Mouse (Mus musculus) B cell, adult 62 days (primary cell): ENCODE results near the gene Rbm14. TPM values are rescaled to one million over a fixed set of nuclear protein-coding genes. Genes with fewer than 3 reads are reported as not detected.

ENCODE experiments used
- total RNA-seq: library from RNA; stranded (reverse); gene quantifications from 4 replicates; pipeline ENCODE4 v1.2.4, GENCODE M21; 2023

Gene Rbm14
- total RNA-seq, result 62.0 to 86.9 TPM (median 81.9 TPM) in 4 replicates

DNA sequence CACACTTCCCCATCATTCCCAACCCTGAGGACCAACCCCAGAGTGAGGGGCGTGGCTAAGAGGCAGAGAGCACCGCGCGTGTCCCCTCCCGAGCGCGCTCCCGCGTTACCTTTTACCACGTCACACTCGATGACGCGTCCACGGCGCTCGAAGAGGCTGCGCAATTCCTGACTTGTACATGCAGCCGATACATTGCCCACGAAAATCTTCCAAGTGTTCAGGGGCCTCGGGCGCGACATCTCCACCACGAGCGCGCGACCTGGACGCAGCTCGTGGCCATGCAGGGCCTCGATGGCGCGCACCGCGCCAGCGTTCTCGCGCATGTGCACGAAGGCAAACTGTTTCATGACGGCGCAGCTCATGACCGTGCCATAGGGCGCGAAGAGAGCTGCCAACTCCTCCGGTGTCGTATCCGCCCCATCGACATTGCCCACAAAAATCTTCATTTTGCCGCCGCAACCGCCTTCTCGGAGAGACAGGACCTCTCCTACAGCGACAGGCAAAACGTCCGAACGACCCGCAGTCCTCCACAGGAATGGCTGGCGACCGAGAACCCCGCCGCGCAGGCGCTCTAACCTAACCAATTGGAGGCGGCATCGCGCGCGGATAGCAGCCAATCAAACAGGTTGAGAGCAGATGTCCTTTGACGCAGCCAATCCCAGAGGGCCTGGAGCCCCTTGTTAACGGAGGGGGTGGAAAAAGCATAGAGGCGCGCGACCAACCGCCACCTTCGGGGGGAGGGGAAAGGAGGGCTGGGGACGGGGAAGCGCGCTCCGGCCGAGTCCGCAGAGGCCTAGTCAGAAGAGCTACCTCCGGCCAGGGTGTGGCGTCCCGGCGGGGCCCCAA lies at the start of gene Rbm14, which contains the start of gene Gm21992:
Gene Rbm14, minus strand, starts transcription at position 572 of the 846 bp plus-strand sequence.
Gene Gm21992, minus strand, starts transcription at position 550 of the 846 bp plus-strand sequence.

DNA sequence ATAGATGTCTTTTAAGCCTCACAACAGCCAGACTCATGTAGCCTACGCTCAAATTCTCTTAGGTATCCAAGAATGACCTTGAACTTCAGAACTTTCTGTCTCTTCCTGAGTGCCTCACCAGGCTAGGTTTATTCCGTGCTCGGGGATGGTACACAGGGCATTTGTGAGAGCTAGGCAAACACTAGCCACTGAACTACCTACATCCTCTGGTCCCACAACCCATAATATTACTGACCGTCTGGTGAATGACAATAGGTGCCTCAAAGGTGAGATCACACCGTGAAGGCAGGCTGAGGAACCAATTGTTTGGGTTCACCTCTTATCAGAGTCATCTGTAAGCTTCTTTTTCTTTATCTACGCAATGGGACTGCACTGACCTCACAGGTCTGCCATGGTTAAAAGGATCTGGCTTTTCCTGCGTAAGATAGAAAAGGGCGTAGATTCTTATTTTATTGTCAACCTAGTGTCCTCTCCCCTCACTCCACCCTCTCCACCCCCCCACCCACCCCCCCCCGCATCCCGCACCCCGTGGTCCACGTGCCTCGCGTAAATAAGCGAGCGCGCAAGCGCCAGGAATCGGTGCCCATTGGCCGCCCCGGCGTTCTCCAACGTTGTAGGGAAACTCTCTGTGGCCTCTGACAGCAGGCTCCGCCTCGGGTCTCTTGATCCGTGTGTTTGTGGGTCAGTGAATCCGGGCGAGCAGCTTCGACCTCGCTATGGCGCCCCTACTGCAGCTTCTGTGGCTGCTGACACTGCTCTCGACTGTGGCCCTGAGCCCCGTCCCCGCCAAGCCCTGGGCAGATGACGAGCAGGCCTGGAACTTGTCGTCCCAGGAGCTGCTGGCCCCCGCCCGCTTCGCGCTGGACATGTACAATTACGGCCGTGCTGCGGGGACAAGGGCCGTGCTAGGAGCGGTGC lies 43.4 kb upstream of the Rbm14 start, which contains the start of gene Ctsf:
Gene Ctsf, plus strand, starts transcription at position 579 of the 918 bp plus-strand sequence.

DNA sequence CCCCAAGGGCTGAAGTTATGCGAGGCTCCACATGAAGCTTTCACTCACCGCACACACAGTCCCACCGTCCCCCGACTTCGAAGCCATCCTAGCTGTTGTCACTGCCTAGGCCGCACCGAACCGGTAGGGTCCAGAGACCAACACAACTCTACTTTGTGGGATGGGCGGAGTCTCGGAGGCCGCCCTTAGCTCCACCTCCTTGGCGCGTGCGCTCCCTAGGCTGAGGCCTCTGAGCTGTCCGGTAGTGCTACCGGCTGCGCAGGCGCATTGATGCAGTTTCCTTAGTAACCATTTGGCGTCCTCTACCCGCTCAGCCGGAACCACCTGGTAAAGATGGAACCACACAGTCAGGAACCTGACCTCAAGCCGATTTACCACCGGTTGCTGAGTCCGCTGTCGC lies 27.7 kb upstream of the Rbm14 start, which contains the start of the genes Ccs and Ccdc87:
Gene Ccs, minus strand, starts transcription at position 184 of the 400 bp plus-strand sequence.
Gene Ccdc87, plus strand, starts transcription at position 218 of the 400 bp plus-strand sequence.

DNA sequence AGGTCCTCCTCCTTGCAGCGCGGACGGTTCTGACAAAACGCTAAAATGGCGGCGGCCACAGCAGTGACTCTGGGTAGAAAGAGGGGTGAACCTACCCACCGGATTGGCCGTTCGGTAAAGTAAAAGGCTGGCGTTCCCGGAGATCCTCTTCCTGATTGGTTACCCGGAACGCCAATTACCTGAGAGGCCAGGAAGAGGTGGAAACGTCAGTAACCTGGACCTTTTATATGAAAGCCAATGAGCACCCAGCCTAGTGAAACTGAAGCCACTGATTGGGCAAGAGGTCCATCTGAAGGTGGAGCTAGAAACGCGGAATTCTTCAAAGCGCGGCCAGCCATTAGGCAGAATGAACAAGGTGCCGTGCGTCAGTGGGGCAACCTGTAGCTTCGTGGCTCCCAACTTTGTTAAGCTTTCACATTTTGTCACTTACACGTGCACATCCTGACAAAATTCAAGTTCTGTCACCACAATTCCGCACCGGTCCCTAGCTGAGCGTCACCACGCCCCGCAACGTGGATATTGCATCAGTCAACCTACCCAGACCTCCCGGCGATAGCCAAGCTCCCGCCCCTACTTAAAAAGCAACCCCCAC lies 17.5 kb downstream of the Rbm14 start, which contains the start of gene Rbm4:
Gene Rbm4, minus strand, starts transcription at position 71 of the 592 bp plus-strand sequence.

DNA sequence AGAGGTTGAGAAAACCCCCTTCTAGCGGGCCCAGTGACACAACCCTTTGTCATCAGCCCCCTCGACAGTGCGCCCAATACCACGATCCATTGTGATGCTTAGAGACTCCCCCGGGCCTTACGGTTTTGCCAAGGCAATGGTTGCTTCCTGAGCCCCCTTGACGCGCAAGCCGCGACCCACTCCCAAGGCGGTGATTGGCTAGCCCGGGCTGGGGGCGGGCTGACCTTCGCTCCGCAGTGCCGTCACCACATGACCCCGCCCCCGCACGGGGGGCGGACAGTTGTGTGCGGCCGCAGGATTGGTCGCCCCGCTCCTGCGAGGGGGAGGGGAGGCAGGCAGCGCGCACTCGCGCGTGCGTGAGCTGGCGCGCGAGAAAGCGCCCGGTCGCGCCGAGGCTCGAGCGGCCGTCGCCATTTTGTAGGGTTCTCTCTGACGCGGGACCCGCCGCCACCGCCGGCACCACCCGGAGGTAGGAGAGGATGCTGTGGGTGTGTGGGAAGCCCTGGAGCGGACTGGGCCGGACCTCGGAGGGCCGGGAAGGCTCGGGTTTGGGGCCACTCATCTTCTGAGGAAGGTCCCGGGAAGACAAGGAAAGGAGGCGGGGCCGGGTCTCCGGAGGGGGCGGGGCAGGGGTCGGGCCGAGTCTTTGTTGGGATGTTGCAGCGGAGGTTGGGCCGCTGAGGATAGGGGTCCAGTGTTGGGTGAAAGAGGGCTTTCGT lies 55.1 kb downstream of the Rbm14 start, which contains the start of gene Rbm4b:
Gene Rbm4b, plus strand, starts transcription at position 305 of the 719 bp plus-strand sequence.

Other genes starting within 250 kb of the Rbm14 start
- 0.30 to 0.46 TPM (median 0.32 TPM) in 4 replicates for gene Lrfn4, start 196.0 kb downstream of the Rbm14 start, total RNA-seq
- gene Rce1, start 186.0 kb downstream of the Rbm14 start, total RNA-seq, result 47.0 to 56.9 TPM (median 51.6 TPM) in 4 replicates
- not detected in 4 replicates for gene Gm960, start 113.0 kb downstream of the Rbm14 start, total RNA-seq
- gene Sptbn2, start 100.5 kb downstream of the Rbm14 start, total RNA-seq, result not detected in 4 replicates
- 22.6 to 30.4 TPM (median 26.7 TPM) in 4 replicates for gene Rbm4b, start 55.1 kb downstream of the Rbm14 start, total RNA-seq
- 61.9 to 70.4 TPM (median 67.2 TPM) in 4 replicates for gene Rbm4, start 17.7 kb downstream of the Rbm14 start, total RNA-seq
- gene Gm21992, start within 50 bp of the Rbm14 start, total RNA-seq, result 31.5 to 41.0 TPM (median 35.7 TPM) in 4 replicates
- gene Ccs, start 27.7 kb upstream of the Rbm14 start, total RNA-seq, result 17.3 to 22.6 TPM (median 21.8 TPM) in 4 replicates
- gene Ccdc87, start 27.7 kb upstream of the Rbm14 start, total RNA-seq, result not detected in 4 replicates
- 0.88 to 1.8 TPM (median 1.5 TPM) in 4 replicates for gene Ctsf, start 43.5 kb upstream of the Rbm14 start, total RNA-seq
- gene Actn3, start 66.3 kb upstream of the Rbm14 start, total RNA-seq, result not detected in 4 replicates
- 7.5 to 11.4 TPM (median 9.0 TPM) in 4 replicates for gene Zdhhc24, start 67.0 kb upstream of the Rbm14 start, total RNA-seq
- gene Bbs1, start 95.0 kb upstream of the Rbm14 start, total RNA-seq, result 2.5 to 3.7 TPM (median 2.6 TPM) in 4 replicates
- 65.2 to 87.2 TPM (median 74.8 TPM) in 4 replicates for gene Dpp3, start 116.7 kb upstream of the Rbm14 start, total RNA-seq
- gene Peli3, start 131.5 kb upstream of the Rbm14 start, total RNA-seq, result 1.5 to 2.5 TPM (median 2.0 TPM) in 4 replicates
- gene Mrpl11, start 150.5 kb upstream of the Rbm14 start, total RNA-seq, result 24.7 to 38.8 TPM (median 33.6 TPM) in 4 replicates
- not detected in 4 replicates for gene Npas4, start 178.7 kb upstream of the Rbm14 start, total RNA-seq
- 2.2 to 7.1 TPM (median 4.2 TPM) in 4 replicates for gene Slc29a2, start 212.2 kb upstream of the Rbm14 start, total RNA-seq
- 2.3 to 4.9 TPM (median 3.2 TPM) in 4 replicates for gene B4gat1, start 227.2 kb upstream of the Rbm14 start, total RNA-seq
- 0.37 to 2.7 TPM (median 1.3 TPM) in 4 replicates for gene AC124502.3, start 227.3 kb upstream of the Rbm14 start, total RNA-seq
- gene Brms1, start 229.7 kb upstream of the Rbm14 start, total RNA-seq, result 59.2 to 73.9 TPM (median 68.5 TPM) in 4 replicates
- 3.0 to 3.9 TPM (median 3.3 TPM) in 4 replicates for gene Rin1, start 238.8 kb upstream of the Rbm14 start, total RNA-seq